In genomic region chr3:129520499-129520898, GRCm38 (mm10) we compare ENCODE assay signal across 11 mouse cellular contexts. TPM values are rescaled to one million over a fixed set of nuclear protein-coding genes. Genes with fewer than 3 reads are reported as not detected.
A peak's percentile ranks its signal among the peaks of the same experiment; 100 is the strongest.
DNase-seq lines count a peak whose midpoint lies in the region; ATAC-seq and TF ChIP-seq lines count a peak whose summit lies in the region.
"Had no signal": no experiment of that assay in that cellular context is flagged by ENCODE, and none has a peak within 500 bp of the region (broad histone marks: within the 10 kb centered on the region; RNA-seq: fewer than 3 reads in every experiment).

No protein-coding gene starts in this region.

- 85% methylated on average over 4 of the region's 4 CpGs for WGBS in midbrain, embryonic 13.5 days

- DNase-seq in kidney, postnatal 10 days = peak; percentile 30
- DNase-seq in kidney, adult 9 months = no peak
- peak; percentile 63 for DNase-seq in CD4-positive helper T cell, adult 2 months (ENCODE audit: low read depth, low spot score)
- DNase-seq in MEL (ENCODE audit: low read depth, low spot score) = peak; percentile 27
- DNase-seq in gastrocnemius, postnatal 10 days = no peak
- DNase-seq in frontal cortex, postnatal 10 days (ENCODE audit: low spot score in 2 of 2) = no peak

- TF ChIP-seq POLR2A in MEL (IDR thresholded peaks at IDR 0.05; ENCODE audit: control insufficient read depth in 1 of 2, insufficient read depth in 1 of 2, low read depth in 1 of 2, low read length in 2 of 2, poor library complexity in 1 of 2) = no peak

- TF ChIP-seq EP300 in MEL (IDR thresholded peaks at IDR 0.05; ENCODE audit: low read depth in 1 of 2, low read length in 2 of 2) = no peak

- no peak overlapping the region for H3K27ac ChIP-seq in MEL (ENCODE audit: control insufficient read depth, low read depth, low read length)
- no peak overlapping the region for H3K27ac ChIP-seq in midbrain, embryonic 13.5 days
- H3K27ac ChIP-seq: neural tube, embryonic 12.5 days had no signal

- no peaks in the 10 kb centered on the region for H3K27me3 ChIP-seq in MEL (ENCODE audit: control insufficient read depth in 1 of 2, insufficient read depth in 2 of 2, low read length in 2 of 2)
- no peaks in the 10 kb centered on the region for H3K27me3 ChIP-seq in midbrain, embryonic 13.5 days
- H3K27me3 ChIP-seq: neural tube, embryonic 12.5 days had no signal

- H3K4me2 ChIP-seq in midbrain, embryonic 13.5 days (replicated peaks) = no peak overlapping the region
- H3K4me2 ChIP-seq: neural tube, embryonic 12.5 days had no signal

- peak; percentile 44 for TF ChIP-seq RAD21 in MEL (IDR thresholded peaks at IDR 0.05; ENCODE audit: low read depth, low read length)

- no peaks in the 10 kb centered on the region for H3K4me1 ChIP-seq in MEL (ENCODE audit: control insufficient read depth in 1 of 2, insufficient read depth in 2 of 2, low read length in 2 of 2)
- H3K4me1 ChIP-seq in midbrain, embryonic 13.5 days (replicated peaks) = no peaks in the 10 kb centered on the region
- H3K4me1 ChIP-seq: megakaryocyte, embryonic 14.5 days; neural tube, embryonic 12.5 days had no signal

- no peak overlapping the region for H3K9ac ChIP-seq in MEL (ENCODE audit: control insufficient read depth, low read depth, low read length, poor library complexity, severe bottlenecking)
- H3K9ac ChIP-seq in midbrain, embryonic 13.5 days (replicated peaks) = no peak overlapping the region
- H3K9ac ChIP-seq: neural tube, embryonic 12.5 days had no signal

- no peaks in the 10 kb centered on the region for H3K9me3 ChIP-seq in MEL (replicated peaks; ENCODE audit: insufficient read depth, low read length)
- H3K9me3 ChIP-seq in midbrain, embryonic 13.5 days = no peaks in the 10 kb centered on the region
- H3K9me3 ChIP-seq: neural tube, embryonic 12.5 days had no signal

- TF ChIP-seq CTCF in MEL (IDR thresholded peaks at IDR 0.05 in 2 of 3, conservative IDR thresholded peaks at IDR 0.05 in 1 of 3; ENCODE audit: control insufficient read depth in 1 of 3, insufficient read depth in 1 of 3, low read depth in 2 of 3, low read length in 3 of 3, poor library complexity in 1 of 3, severe bottlenecking in 1 of 3) = peak in 2 of 3 experiments; percentile 21 to 59; a peak in 3 of 6 replicates

- H3K36me3 ChIP-seq in MEL (ENCODE audit: control insufficient read depth in 1 of 2, insufficient read depth in 2 of 2, low read length in 2 of 2) = no peaks in the 10 kb centered on the region
- no peaks in the 10 kb centered on the region for H3K36me3 ChIP-seq in midbrain, embryonic 13.5 days
- H3K36me3 ChIP-seq: neural tube, embryonic 12.5 days had no signal

- H3K4me3 ChIP-seq in MEL (ENCODE audit: control insufficient read depth in 1 of 2, insufficient read depth in 1 of 2, low read depth in 2 of 2, low read length in 2 of 2) = no peak overlapping the region
- H3K4me3 ChIP-seq in midbrain, embryonic 13.5 days (replicated peaks) = no peak overlapping the region
- H3K4me3 ChIP-seq: megakaryocyte, embryonic 14.5 days; neural tube, embryonic 12.5 days had no signal

- no peaks in the 10 kb centered on the region for H3K79me2 ChIP-seq in MEL (ENCODE audit: control insufficient read depth, insufficient read depth, low read length, poor library complexity)

- ATAC-seq in megakaryocyte-erythroid progenitor cell, adult 5-6 weeks (replicated peaks; ENCODE audit: low FRiP score, low TSS enrichment, poor library complexity, severe bottlenecking) = 0 out of 2 replicates have a peak, but pooled peaks have one; percentile 40
- no peak for ATAC-seq in midbrain, embryonic 13.5 days
- ATAC-seq: forebrain, embryonic 16.5 days had no signal

TF ChIP-seq in MEL, 35 proteins besides CTCF, POLR2A, EP300 and RAD21:
- TF ChIP-seq SMC3 (IDR thresholded peaks at IDR 0.05; ENCODE audit: low read depth, low read length) = peak; percentile 78
- peak; percentile 44; the same call in 1 of the 2 replicates for TF ChIP-seq ZC3H11A (IDR thresholded peaks at IDR 0.05; ENCODE audit: low read depth, low read length)
- no peak for TF ChIP-seq TAL1 (IDR thresholded peaks at IDR 0.05; ENCODE audit: low read length)

RNA-seq across cellular contexts. Expression of gene Elovl6, which starts 11.7 kb away (rescaled TPM):
- total RNA-seq in MEL (2012; rRNA removed) = 13.4 and 15.0 TPM in 2 replicates
- 10 to 100 TPM in 1 of 2 experiments, not detected in 1; 17.2 TPM for polyA plus RNA-seq in MEL (2012; ENCODE audit: insufficient read depth in 1 of 2, insufficient read length in 2 of 2, low read depth in 1 of 2, low replicate concordance in 2 of 2, missing spikeins in 1 of 2)
- 13.0 and 19.4 TPM in 2 replicates for total RNA-seq in megakaryocyte-erythroid progenitor cell, adult 5-6 weeks (2014; fragmentation: Nextera tagmentation)
- 15.8 and 17.0 TPM in 2 replicates for total RNA-seq in megakaryocyte-erythroid progenitor cell, adult 5-6 weeks (2017)
- 31.2 and 33.6 TPM in 2 replicates for polyA plus RNA-seq in midbrain, embryonic 13.5 days (2015; fragmentation: Nextera tagmentation; extraction: Ambion mirVana)
- total RNA-seq in gastrocnemius, postnatal 10 days (2021) = 1 to 10 TPM; 7.2 to 7.6 TPM

Comparison
In these comparisons a context has a peak if more than half of its experiments do, and no peak if none do; other contexts are left out.
1. DNase-seq: peak in kidney, postnatal 10 days (single experiment), CD4-positive helper T cell, adult 2 months (single experiment) and MEL (single experiment); none in kidney, adult 9 months (single experiment), gastrocnemius, postnatal 10 days (single experiment) and frontal cortex, postnatal 10 days (0 of 2).